Mouse (Mus musculus) layer of hippocampus, adult 8-10 months (tissue): ENCODE results near the gene Nanos3. TPM values are rescaled to one million over a fixed set of nuclear protein-coding genes. Genes with fewer than 3 reads are reported as not detected.
A peak's percentile ranks its signal among the peaks of the same experiment; 100 is the strongest.

Experiments
- DNase-seq, 2 experiments: peaks; one replicate each; pipeline ENCODE4 v3.0.0; 2022; ENCODE audit warnings: low spot score in 2 of 2
- total RNA-seq, 4 experiments: library from RNA; stranded (reverse); gene quantifications; 2 replicates each; pipeline ENCODE4 v1.2.4; 2022

Nanos3 gene
- total RNA-seq, 4 experiments from 2014 or later, result 1.0 to 3.7 (median 2.8) TPM

- no peak for DNase-seq
Measured at GRCm38 (mm10) chr8:84183261-84184084, 1.5 kb downstream of the Nanos3 start.

GRCm38 (mm10) chr8:84182833-84183232 lies 2.2 kb downstream of the Nanos3 start:
- DNase-seq, result no peak

GRCm38 (mm10) chr8:84180530-84181190 lies 4.4 kb downstream of the Nanos3 start:
- DNase-seq, result no peak

- no peak for DNase-seq
Measured at GRCm38 (mm10) chr8:84179946-84180345, 5.1 kb downstream of the Nanos3 start.

DNA sequence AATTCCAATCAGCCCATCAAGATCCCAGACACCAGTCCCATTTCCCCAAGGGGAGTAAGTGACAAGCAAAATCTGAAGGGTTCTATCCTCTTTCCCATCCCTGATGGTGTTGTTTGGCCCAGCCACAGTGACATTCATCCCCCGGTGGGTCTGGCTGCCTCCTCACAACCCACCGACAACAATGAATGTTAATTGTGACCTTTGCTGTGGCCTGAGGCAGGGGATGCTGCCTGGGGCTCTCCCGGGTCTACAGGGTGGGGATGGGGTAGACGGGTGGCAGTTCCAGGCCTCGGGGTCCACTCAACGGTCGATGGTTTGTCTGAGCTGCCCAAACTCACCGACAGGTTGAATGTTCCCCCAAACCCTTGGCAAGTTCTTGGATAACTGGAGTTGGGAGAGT lies 6.4 kb downstream of the Nanos3 start:
- no peak for DNase-seq

DNA sequence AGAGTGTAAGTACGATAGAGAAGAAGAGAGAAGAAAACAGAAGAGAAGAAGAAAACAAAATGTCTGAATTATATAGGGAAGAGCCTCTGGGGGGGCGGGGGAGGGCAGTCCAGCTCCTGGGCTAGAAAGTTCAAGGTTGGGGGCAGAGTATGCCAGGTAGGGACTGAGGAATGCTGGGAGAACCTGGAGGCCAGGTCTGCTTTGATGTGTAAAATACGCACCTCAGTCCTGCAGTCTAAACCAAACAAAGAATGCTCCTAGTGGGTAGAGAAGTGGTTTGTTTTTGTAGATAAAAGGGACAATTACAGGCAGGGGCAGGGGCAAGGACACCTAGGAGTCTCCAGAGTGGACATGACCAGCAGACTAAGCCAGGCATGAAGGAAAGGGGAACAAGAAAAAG lies 7.6 kb downstream of the Nanos3 start:
- DNase-seq, result no peak

DNA sequence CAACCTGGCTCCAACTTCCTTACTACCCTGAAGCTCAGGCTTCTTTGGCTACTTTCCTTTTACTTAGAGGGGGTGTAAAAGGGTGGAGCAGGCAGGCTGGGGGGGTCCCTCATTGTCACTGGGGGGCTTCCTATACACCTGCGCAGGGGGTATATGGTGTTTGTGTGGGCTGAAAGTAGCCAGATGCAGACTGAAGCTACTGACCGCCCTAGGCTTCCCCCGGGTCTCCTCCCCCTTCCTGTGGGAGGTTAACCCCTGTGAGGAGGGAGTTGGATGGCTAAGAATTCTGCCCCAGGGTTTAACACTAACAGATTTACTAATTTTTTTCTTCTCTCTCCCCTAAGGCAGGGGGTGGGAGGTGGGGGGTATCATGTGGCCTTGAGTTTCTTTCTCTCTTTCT lies 8.5 kb downstream of the Nanos3 start:
- DNase-seq, result no peak

GRCm38 (mm10) chr8:84173861-84174260 lies 11.2 kb downstream of the Nanos3 start:
- DNase-seq, result no peak

DNA sequence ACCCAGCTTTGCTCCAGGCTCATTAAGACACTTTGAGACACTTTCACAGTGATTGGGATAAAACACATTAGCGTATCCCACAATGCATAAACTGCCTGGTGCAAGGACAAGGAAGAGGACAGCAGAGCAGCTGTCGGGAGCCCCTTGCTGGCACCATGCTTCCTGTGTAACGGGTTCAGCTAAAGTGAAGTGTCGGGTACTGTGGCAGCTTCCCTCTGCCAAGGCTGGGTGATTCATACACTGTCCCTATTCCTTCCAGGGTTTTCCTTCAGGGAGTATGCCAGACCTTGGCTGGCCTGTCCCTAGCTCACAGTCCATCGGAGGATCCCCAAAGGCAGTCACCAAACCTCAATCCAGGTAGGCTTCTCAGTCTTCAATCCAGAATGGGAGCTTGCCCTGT lies 14.9 kb downstream of the Nanos3 start:
- no peak for DNase-seq

DNA sequence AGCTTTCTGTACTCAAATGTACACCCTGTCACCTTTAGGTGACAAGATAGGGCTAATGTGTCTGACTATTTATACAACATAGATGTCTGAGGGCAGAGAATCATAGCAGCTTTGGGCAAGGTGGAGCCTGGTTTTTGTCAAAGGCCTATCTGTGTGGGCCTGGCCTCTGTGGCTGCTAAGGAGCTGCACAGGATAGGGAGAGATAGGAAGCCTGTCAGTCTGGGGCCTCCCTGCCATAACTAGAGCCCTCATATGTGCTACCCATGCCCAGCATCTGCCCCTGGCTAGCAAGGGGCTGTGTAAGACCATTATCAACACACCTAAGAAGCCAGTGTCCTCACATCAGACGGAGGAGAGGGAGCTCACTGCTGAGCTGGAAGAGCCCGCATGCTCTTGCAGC lies 17.3 kb downstream of the Nanos3 start:
- DNase-seq, result no peak

GRCm38 (mm10) chr8:84157620-84158019 lies 27.4 kb downstream of the Nanos3 start:
- DNase-seq, result no peak

- DNase-seq, result no peak
Measured at GRCm38 (mm10) chr8:84149181-84149580, 35.8 kb downstream of the Nanos3 start.

- no peak for DNase-seq
Measured at GRCm38 (mm10) chr8:84148531-84148850, 36.5 kb downstream of the Nanos3 start.

DNA sequence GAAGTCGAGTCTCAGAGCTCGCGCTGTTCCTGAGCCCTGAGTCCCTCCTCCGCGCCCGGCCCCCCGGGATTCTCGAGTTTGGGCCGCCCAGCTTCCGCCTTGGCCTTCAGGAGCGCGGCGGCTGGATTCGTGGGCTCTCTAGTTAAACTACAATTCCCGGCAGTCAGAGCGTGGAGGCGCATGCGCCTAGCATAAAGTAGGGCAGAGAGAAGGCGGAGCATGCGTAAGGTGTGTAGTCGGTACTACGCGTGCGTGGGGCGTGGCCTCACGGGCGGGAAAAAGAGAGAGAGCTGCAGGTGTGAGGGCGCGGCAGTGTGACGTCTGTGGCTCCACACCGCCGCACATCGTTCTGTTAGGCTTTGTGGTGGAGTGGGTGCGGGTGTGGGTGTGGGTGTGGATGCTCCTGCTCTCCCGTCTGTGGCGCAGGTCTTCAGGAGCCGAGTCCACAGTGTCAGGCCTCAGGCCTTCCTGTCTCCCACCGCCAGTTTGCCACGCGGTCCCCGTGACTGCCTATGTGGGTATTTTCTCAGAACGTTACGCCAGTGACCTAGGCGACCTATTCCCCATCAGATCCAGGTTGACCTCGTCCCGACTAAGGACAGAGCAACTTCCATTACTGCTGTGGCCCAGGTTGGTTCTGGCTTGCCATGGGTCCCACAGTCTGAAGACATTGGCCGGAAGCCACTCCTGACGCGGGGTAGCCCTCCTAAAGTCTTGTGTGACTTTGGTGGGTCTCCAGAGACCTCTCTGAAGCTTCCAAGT lies 37.1 kb downstream of the Nanos3 start, which contains the start of the genes Cc2d1a and 4930432K21Rik:
Cc2d1a (minus strand) TSS at position 168 of the 762 bp plus-strand sequence.
4930432K21Rik (plus strand) TSS at position 257 of the 762 bp plus-strand sequence.
- DNase-seq, result peak; percentile 93 to 95

DNA sequence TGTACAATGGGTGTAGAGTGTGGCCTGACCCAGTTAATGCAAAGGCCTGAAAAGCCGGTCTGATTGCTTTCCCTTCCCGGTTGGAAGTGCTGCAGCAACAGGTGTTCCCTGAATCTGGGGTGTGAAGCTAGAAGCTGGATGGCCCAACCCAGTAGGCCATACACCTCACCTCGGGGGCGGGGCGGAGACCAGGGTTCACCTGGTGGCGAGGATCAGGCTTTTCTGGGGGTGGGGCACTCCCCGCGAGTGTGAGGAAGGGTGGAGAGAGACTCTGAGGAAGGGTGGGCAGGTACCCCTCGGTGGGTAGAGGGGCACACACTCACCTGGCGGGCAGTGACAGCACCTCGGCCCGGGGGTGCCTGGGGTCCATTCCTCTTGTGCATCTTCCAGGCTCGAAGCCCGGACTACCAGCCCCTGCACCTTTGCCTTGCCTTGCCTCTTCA lies 37.7 kb downstream of the Nanos3 start:
- DNase-seq, result peak in 1 of 2 experiments; percentile 38

DNA sequence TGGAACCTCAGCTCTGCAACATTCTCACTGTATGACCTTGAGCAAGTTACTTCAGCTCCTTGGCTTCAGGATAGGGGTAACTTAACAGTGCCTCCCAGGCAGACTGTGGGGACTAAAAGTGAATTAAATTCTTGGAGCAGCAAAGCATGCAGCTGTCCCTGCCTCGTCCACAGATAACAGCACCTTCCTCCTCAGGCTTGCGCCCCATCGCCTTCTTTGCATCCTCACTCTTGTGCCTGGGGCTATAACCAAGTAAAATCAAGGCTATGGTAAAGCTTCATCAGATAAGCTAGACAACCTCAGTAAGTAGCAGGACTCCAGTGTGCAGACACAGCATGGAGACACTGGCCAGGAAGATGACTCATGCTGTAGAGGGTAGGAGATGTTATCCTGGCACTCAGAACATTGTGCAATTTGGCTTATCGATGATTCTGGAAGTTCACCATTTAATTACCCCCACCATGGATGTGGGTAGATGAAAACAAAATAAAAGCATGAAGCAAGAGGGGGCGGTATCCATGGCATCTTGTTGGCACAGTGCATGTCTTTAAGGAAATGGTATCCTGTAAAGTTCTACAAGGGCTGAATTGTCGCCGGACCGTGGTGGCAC lies 40.3 kb downstream of the Nanos3 start:
- DNase-seq, result no peak

DNA sequence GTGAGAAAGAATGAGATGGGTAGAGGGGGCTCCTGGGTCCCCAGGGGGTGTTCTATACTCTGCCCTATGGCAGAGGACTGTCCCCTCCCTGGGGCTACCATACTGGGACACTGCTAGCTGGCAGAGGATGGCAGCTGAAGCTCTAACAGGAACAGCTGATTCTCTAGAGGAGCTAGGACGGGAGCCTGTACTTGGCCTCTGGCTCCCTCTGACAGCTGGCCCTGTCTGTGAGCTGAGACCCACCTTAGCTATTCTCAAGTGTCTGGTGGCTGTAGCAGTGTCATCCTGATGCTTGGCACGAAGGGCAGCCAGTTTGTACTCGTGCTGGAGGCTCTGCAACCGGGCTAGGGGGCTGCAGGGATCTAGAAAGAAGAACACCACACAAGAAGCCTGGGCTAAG lies 44.2 kb downstream of the Nanos3 start:
- no peak for DNase-seq

DNA sequence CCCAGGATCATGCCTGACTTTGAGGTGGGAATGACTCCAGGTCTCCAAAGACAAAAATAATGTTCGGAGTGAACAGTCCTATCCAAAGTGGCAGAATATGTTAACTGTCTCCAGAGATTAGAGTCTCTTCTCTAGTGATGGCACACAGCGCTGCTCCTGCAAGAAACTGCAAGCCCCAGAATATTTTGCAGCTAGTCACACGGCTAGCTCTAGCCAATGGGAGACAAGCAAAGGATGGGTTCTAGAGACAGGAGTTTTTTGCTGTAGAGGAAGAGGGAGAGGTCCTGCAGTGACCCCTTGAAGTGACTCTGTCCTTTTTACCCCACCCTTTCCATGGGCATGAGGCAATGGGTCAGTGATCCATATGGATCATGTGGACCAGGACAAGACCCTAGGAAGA lies 47.2 kb downstream of the Nanos3 start:
- DNase-seq, result no peak

DNA sequence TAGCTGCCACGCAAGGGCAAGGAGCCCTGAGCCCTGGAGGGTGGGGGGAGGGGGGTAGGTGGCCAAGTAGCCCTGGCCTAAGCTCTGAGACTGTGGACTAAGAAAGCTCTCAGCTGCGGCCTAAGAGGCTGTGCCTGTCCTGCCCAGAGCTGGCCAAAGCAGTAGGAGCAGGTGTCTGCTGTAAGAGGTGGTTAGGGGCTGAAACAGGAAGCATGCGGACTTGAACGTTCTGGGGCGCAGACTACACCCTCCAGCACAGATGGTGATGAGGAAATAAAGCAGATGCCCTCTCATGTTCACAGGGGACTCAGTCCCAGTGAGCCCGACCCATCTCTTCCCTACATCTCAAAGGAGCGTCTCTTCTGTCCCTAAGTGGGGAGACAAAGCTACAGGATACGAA lies 52.8 kb downstream of the Nanos3 start:
- DNase-seq, result peak in 1 of 2 experiments; percentile 13

- DNase-seq, result peak in 1 of 2 experiments; percentile 5
Measured at GRCm38 (mm10) chr8:84130806-84131205, 54.2 kb downstream of the Nanos3 start.

DNA sequence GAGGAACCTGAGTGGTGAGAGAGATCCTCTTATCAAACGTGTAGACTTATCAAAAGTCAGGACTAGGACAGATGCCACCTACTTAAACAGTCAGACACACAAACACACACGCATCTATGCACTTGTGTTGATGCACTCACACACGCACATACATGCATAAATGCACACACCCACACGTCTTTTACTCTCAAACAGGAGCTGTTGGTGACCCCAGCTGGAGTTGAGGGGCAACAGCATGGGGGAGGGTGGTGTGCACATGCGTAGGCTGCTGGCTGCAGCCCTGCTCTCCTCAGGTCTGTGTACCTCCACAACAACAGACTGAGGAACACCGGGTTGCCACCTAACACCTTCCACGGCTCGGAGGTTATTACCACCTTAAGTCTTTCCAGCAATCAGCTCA lies 56.7 kb downstream of the Nanos3 start:
- no peak for DNase-seq
